Mouse (Mus musculus) liver, embryonic 16.5 days (tissue): ENCODE data around the gene Gm13693. TPM values are rescaled to one million over a fixed set of nuclear protein-coding genes. Genes with fewer than 3 reads are reported as not detected.
"Not testable (repeated sequence)": the region's sequence is repeated elsewhere in the genome, so short reads cannot be mapped to it uniquely, and the experiment has no call there.

Source experiments
- ATAC-seq: fragments of 200-750 bp; cut with Nextera tagmentation; 2 replicates; pipeline ENCODE4 v1.8.0; 2017; ENCODE audit warnings: low read depth, mild to moderate bottlenecking, moderate number of reproducible peaks, moderate library complexity
- H3K27ac ChIP-seq: fragments of 300-500 bp; sonication (generic); 2 replicates; pipeline ENCODE4 v1.5.1; 2014; ENCODE audit warnings: mild to moderate bottlenecking, low read length
- H3K27me3 ChIP-seq: fragments of 300-500 bp; sonication (generic); 2 replicates; pipeline ENCODE4 v1.6.1; 2014; ENCODE audit warnings: low read depth, low read length, mixed read lengths; ENCODE audit not compliant: control insufficient read depth, insufficient read depth
- H3K36me3 ChIP-seq: fragments of 300-500 bp; sonication (generic); 2 replicates; pipeline ENCODE4 v1.6.1; 2014; ENCODE audit warnings: mild to moderate bottlenecking; ENCODE audit not compliant: control insufficient read depth, insufficient read depth
- H3K4me1 ChIP-seq: fragments of 300-500 bp; sonication (generic); 2 replicates; pipeline ENCODE4 v1.6.1; 2014; ENCODE audit warnings: low read depth, low read length, mixed read lengths; ENCODE audit not compliant: control insufficient read depth
- H3K4me2 ChIP-seq: fragments of 300-500 bp; sonication (generic); 2 replicates; pipeline ENCODE4 v1.6.1; 2014; ENCODE audit warnings: low read depth, low read length, mixed read lengths
- H3K4me3 ChIP-seq: fragments of 300-500 bp; sonication (generic); 2 replicates; pipeline ENCODE4 v1.5.1; 2014; ENCODE audit warnings: low read depth, mild to moderate bottlenecking, low read length
- H3K9ac ChIP-seq: fragments of 300-500 bp; sonication (generic); 2 replicates; pipeline ENCODE4 v1.6.1; 2014; ENCODE audit warnings: low read depth, low read length
- H3K9me3 ChIP-seq: fragments of 300-500 bp; sonication (generic); replicated peaks from 2 replicates; pipeline ENCODE4 v1.6.1; 2016; ENCODE audit warnings: low read length; ENCODE audit not compliant: control insufficient read depth
- WGBS: fragments of 180-500 bp; shearing (Covaris S2); extraction: QIAGEN DNeasy Blood & Tissue Kit; methylation state at CpG from one replicate; pipeline ENCODE4 v1.1.7; 2014; ENCODE audit not compliant: insufficient replicate concordance; 5-methylcytosine and 5-hydroxymethylcytosine counted together
- polyA plus RNA-seq: library from polyadenylated mRNA; unstranded; fragments of >200 nt; fragmentation: Nextera tagmentation; extraction: Ambion mirVana; gene quantifications from 2 replicates; pipeline ENCODE4 v1.2.1, GENCODE M21; 2015

Gm13693 gene
- polyA plus RNA-seq, 1 experiment from 2014 or later, result not detected

DNA sequence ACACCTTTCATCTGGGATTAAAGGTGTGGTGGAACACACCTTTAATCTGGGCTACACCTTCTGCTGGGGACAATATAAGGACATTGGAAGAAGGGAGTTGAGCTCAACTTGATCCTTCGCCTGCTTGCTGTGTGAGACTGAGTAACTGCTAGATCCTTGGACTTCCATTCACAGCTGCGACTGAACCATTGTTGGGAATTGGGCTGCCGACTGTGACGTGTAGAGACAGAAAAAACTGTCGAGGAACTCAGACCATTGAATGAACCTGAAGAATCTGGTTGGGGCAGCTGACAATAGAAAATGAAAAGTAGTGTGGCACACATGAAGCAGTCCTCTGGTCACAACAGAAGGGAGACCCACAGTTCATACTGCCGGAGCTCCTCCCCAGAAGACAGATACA, 23.1 kb downstream of the Gm13693 start, which contains the start of gene Gm13697:
Gm13697 (plus strand) TSS at position 301 of the 400 bp plus-strand sequence.
- H3K9ac ChIP-seq, H3K4me1 ChIP-seq, H3K9me3 ChIP-seq, H3K4me2 ChIP-seq, H3K36me3 ChIP-seq, H3K27ac ChIP-seq, H3K4me3 ChIP-seq, ATAC-seq, H3K27me3 ChIP-seq: not testable (repeated sequence)
- WGBS, result no CpG with 5 or more reads among the region's 6 CpGs

DNA sequence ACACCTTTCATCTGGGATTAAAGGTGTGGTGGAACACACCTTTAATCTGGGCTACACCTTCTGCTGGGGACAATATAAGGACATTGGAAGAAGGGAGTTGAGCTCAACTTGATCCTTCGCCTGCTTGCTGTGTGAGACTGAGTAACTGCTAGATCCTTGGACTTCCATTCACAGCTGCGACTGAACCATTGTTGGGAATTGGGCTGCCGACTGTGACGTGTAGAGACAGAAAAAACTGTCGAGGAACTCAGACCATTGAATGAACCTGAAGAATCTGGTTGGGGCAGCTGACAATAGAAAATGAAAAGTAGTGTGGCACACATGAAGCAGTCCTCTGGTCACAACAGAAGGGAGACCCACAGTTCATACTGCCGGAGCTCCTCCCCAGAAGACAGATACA, 28.9 kb downstream of the Gm13693 start, which contains the start of gene Gm13691:
Gm13691 (plus strand) TSS at position 301 of the 400 bp plus-strand sequence.
- not testable (repeated sequence) for H3K4me2 ChIP-seq, ATAC-seq, H3K27me3 ChIP-seq, H3K4me3 ChIP-seq, H3K9ac ChIP-seq, H3K9me3 ChIP-seq, H3K36me3 ChIP-seq, H3K4me1 ChIP-seq, H3K27ac ChIP-seq
- no CpG with 5 or more reads among the region's 6 CpGs for WGBS

DNA sequence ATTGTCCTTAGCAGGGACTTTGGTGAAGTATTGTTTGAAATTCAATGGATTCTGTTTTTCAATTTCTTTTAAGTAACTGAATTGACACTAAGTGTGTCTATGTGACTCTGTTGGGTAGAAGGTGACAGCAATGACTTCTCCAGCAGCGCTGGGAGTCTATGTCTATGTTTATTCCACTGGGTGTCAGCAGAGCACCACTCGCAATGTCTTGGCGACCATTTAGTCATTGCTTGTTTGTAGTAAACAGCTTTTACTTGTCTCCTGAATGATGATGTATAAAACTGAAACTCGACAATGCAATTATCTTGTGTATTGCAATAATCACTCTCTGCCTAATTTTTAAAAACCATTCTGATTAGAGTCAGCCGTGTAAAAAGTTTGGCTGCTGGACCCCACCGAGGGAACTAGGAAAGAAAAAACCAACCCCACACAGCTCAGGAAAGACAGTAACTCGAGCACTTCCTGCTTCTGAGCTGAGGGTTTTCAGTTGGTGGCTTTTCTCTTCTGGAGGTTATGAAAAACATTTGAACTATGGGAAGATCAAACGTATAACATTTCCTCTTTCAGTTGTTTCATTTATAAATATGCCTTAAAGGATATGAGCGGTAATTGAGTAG, 32.4 kb downstream of the Gm13693 start:
- H3K9ac ChIP-seq, H3K27me3 ChIP-seq, H3K9me3 ChIP-seq, H3K4me1 ChIP-seq, H3K27ac ChIP-seq, H3K36me3 ChIP-seq: not testable (repeated sequence)
- H3K4me2 ChIP-seq, result peak overlapping the region; percentile 20; the same call in 1 of the 2 replicates
- ATAC-seq, result peak; percentile 51; the same call in 1 of the 2 replicates
- 0 out of 2 replicates have a peak overlapping the region, but pooled peaks have one; percentile 6 for H3K4me3 ChIP-seq
- WGBS, result 9% methylated on average over 7 of the region's 9 CpGs

DNA sequence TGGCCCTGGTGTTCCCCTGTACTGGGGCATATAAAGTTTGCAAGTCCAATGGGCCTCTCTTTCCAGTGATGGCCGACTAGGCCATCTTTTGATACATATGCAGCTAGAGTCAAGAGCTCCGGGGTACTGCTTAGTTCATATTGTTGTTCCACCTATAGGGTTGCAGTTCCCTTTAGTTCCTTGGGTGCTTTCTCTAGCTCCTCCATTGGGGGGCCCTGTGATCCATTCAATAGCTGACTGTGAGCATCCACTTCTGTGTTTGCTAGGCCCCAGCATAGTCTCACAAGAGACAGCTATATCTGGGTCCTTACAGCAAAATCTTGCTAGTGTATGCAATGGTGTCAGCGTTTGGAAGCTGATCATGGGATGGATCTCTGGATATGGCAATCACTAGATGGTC, 33.2 kb downstream of the Gm13693 start:
- not testable (repeated sequence) for H3K4me1 ChIP-seq, H3K27ac ChIP-seq, H3K4me3 ChIP-seq, H3K9ac ChIP-seq, H3K9me3 ChIP-seq, H3K36me3 ChIP-seq, ATAC-seq, H3K27me3 ChIP-seq, H3K4me2 ChIP-seq
- no CpG with 5 or more reads among the region's 3 CpGs for WGBS

DNA sequence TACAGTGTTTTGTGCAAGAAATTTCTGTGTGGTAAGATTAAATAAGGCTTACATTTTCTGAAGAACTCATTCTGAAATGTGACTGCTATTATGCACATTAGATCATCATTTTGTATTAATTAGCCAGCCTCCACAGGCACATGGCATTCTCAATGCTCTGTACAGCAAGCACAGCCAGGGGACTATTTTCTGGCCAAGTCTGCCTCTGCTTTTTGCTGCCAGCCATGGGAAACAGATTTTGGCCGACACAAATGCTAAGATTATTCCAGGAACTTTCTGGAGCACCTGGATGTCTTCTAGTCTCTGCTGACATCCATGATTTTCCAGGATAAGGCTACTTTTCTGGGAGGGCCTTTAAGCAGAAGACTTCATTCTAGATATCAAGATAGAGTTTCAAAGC, 47.6 kb downstream of the Gm13693 start:
- Histone ChIP-seq H3K4me2 (no peak overlapping the region), H3K36me3 (no peaks in the 10 kb centered on the region), H3K27ac (no peak overlapping the region), H3K4me3 (no peak overlapping the region), H3K27me3 (no peaks in the 10 kb centered on the region), H3K9ac (no peak overlapping the region), H3K4me1 (no peaks in the 10 kb centered on the region; the same call in 1 of the 2 replicates), H3K9me3 (no peaks in the 10 kb centered on the region)
- 49% methylated on average over 1 of the region's 1 CpGs for WGBS
- no peak for ATAC-seq

DNA sequence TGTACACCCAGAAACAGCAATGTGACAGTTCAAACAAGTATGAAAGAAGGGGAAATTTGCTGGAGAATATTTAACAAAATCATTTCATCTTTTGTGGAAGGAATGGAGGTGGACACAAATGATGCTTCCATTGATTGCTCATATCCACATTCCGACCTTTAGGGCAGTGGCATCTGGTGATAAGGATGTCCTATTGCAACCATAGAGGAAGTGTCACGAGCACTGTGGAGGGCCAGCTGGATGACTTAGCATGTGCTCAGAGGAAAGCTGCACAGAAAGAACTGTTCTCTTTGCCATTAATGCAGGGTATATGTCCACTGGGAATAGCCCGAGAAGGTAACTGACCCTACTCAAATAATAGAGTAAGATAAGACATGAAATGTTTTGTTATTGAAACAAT, 48.5 kb downstream of the Gm13693 start:
- Histone ChIP-seq H3K4me3 (no peak overlapping the region), H3K27me3 (no peaks in the 10 kb centered on the region), H3K4me1 (no peaks in the 10 kb centered on the region; the same call in 1 of the 2 replicates), H3K36me3 (no peaks in the 10 kb centered on the region), H3K27ac (no peak overlapping the region), H3K4me2 (no peak overlapping the region), H3K9ac (no peak overlapping the region), H3K9me3 (no peaks in the 10 kb centered on the region)
- WGBS, result 13% methylated on average over 3 of the region's 3 CpGs
- ATAC-seq, result no peak

Other genes with a start within 250 kb of the Gm13693 start
- gene Itgav, start 237.1 kb upstream of the Gm13693 start, polyA plus RNA-seq, result 15.0 and 15.7 TPM in 2 replicates
- 0.28 and 0.33 TPM in 2 replicates for gene Fam171b, start 148.9 kb upstream of the Gm13693 start, polyA plus RNA-seq
- not detected in 2 replicates for gene Zswim2, start 20.3 kb upstream of the Gm13693 start, polyA plus RNA-seq
- gene Gm13698, start 5.8 kb upstream of the Gm13693 start, polyA plus RNA-seq, result not detected in 2 replicates
- not detected in 2 replicates for gene Gm13695, start 5.8 kb downstream of the Gm13693 start, polyA plus RNA-seq
- not detected in 2 replicates for gene Gm13696, start 11.6 kb downstream of the Gm13693 start, polyA plus RNA-seq
- gene Gm13694, start 17.4 kb downstream of the Gm13693 start, polyA plus RNA-seq, result not detected in 2 replicates
- gene Gm13697, start 23.2 kb downstream of the Gm13693 start, polyA plus RNA-seq, result not detected in 2 replicates
- not detected in 2 replicates for gene Gm13691, start 29.1 kb downstream of the Gm13693 start, polyA plus RNA-seq